Mouse (Mus musculus) gonadal fat pad, adult 2 months (tissue): ENCODE results near the gene Anxa7. TPM values are rescaled to one million over a fixed set of nuclear protein-coding genes. Genes with fewer than 3 reads are reported as not detected.

Source experiments
- DNase-seq: peaks from one replicate; pipeline ENCODE4 v3.0.0-alpha.2; 2012; ENCODE audit warnings: low read depth
- polyA plus RNA-seq: library from polyadenylated mRNA; depleted of rRNA; stranded (reverse); fragments of >200 nt; gene quantifications from 2 replicates; pipeline ENCODE4 v1.2.3, GENCODE M21; 2012; rRNA removed

Gene Anxa7
- 72.9 and 87.9 TPM in 2 replicates for polyA plus RNA-seq

GRCm38 (mm10) chr14:20479291-20480194, at the start of gene Anxa7:
Anxa7 (minus strand) TSS chr14:20480133.
- DNase-seq: peak; percentile 62

- no peak for DNase-seq
Observed at GRCm38 (mm10) chr14:20529643-20530042, 49.7 kb upstream of the Anxa7 start.

- no peak for DNase-seq
Observed at GRCm38 (mm10) chr14:20520179-20520578, 40.2 kb upstream of the Anxa7 start.

GRCm38 (mm10) chr14:20508424-20508823, 28.5 kb upstream of the Anxa7 start:
- no peak for DNase-seq

- no peak for DNase-seq
Observed at GRCm38 (mm10) chr14:20502966-20503365, 23.0 kb upstream of the Anxa7 start.

- no peak for DNase-seq
Observed at GRCm38 (mm10) chr14:20499982-20500381, 20.0 kb upstream of the Anxa7 start.

- DNase-seq: no peak
Observed at GRCm38 (mm10) chr14:20496603-20497002, 16.7 kb upstream of the Anxa7 start, which contains the start of gene Mss51. Mss51 (minus strand) TSS chr14:20496901.

- DNase-seq: no peak
Observed at GRCm38 (mm10) chr14:20486031-20486430, 6.1 kb upstream of the Anxa7 start.

- no peak for DNase-seq
Observed at GRCm38 (mm10) chr14:20482051-20482751, 2.3 kb upstream of the Anxa7 start.

GRCm38 (mm10) chr14:20481211-20481610, 1.3 kb upstream of the Anxa7 start:
- DNase-seq: no peak

- no peak for DNase-seq
Observed at GRCm38 (mm10) chr14:20480195-20480579, 254 bp upstream of the Anxa7 start.

GRCm38 (mm10) chr14:20478801-20479200, 1.1 kb downstream of the Anxa7 start:
- no peak for DNase-seq

- no peak for DNase-seq
Observed at GRCm38 (mm10) chr14:20478385-20478784, 1.5 kb downstream of the Anxa7 start.

- DNase-seq: no peak
Observed at GRCm38 (mm10) chr14:20477261-20478025, 2.5 kb downstream of the Anxa7 start.

GRCm38 (mm10) chr14:20460216-20460615, 19.7 kb downstream of the Anxa7 start:
- DNase-seq: no peak

GRCm38 (mm10) chr14:20458378-20458777, 21.6 kb downstream of the Anxa7 start:
- no peak for DNase-seq

- DNase-seq: no peak
Observed at GRCm38 (mm10) chr14:20452929-20453328, 27.0 kb downstream of the Anxa7 start.

- peak; percentile 31 for DNase-seq
Observed at GRCm38 (mm10) chr14:20451765-20452331, 28.1 kb downstream of the Anxa7 start, which contains the start of gene Cfap70. Cfap70 (minus strand) TSS chr14:20452226.

- no peak for DNase-seq
Observed at GRCm38 (mm10) chr14:20451302-20451701, 28.6 kb downstream of the Anxa7 start.

- DNase-seq: no peak
Observed at GRCm38 (mm10) chr14:20447209-20447608, 32.7 kb downstream of the Anxa7 start.

- no peak for DNase-seq
Observed at GRCm38 (mm10) chr14:20442252-20442651, 37.7 kb downstream of the Anxa7 start.

- DNase-seq: no peak
Observed at GRCm38 (mm10) chr14:20436976-20437375, 43.0 kb downstream of the Anxa7 start.
